Mouse (Mus musculus): ENCODE data around the gene Trappc6b. TPM values are rescaled to one million over a fixed set of nuclear protein-coding genes. Genes with fewer than 3 reads are reported as not detected.
"Not testable (repeated sequence)": the region's sequence is repeated elsewhere in the genome, so short reads cannot be mapped to it uniquely, and the experiment has no call there.

Trappc6b gene
- total RNA-seq, 2 experiments from 2014 or later, result 64.8 to 67.3 TPM

GRCm38 (mm10) chr12:59058242-59058641 is 3.0 kb downstream of the Trappc6b start:
- DNase-seq (ENCODE audit: low spot score); intact Hi-C loops (cut with DNase I): not testable (repeated sequence)

DNA sequence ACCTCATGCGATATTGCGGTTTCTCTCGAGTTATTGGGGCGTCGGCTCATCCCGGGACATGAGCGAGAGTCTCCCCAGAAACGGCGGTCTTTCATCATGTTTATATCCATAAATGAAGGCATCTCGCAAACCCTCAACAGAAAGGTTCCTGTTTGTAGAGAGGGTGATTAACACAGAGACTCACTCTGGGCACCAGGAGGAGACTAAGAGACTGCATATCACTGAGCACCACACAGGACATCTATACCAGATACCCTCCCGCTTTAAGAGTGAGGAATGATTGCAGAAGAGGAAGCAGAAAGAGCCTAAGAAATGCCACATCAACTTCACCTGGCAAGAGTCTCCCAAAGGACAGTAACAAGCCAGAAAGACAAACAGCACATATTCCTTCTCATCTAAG is 5.0 kb downstream of the Trappc6b start:
- intact Hi-C loops (cut with DNase I), result loop anchor here (2.0 kb wide), 1 partner anchor 41 kb away; no protein-coding TSS in a partner anchor
- DNase-seq (ENCODE audit: low spot score), result no peak

DNA sequence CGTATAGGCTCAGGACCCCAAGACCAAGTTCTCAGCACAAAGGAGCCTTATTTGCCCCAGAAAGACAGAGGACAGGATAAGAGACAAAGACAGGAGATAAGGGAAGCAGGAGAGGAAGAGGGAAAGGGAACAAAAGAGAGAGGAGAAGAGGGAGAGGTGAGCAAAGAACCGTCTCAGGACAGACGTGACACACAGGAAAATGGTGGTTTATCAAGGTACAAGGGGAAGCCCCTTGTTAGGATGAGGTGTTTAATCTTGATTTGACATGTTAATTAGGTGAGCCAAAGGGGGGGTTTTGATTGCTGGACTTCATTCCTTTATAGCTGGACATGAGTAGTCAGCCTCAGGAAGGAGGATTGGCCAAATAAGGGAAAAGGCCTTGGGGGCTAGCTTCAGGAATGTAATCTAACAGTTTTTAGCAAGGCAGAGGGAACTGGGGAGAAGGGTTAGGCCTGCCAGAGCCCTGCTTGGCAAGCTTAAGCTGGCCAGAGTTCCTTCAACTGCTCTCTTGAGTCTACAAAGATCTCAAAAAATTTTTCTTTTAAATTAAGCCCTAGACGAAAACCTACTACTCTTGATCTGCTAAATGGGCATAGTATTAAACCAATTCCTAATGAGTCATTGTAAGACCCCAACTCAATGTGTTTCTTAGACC is 5.9 kb downstream of the Trappc6b start:
- DNase-seq (ENCODE audit: low spot score), result no peak
- intact Hi-C loops (cut with DNase I), result no loop called here

GRCm38 (mm10) chr12:59053976-59054375 is 7.3 kb downstream of the Trappc6b start:
- DNase-seq (ENCODE audit: low spot score), result no peak
- intact Hi-C loops (cut with DNase I), result no loop called here

- no peak for DNase-seq (ENCODE audit: low spot score)
- intact Hi-C loops (cut with DNase I), result no loop called here
Measured at GRCm38 (mm10) chr12:59053166-59053565, 8.1 kb downstream of the Trappc6b start.

- no peak for DNase-seq (ENCODE audit: low spot score)
- intact Hi-C loops (cut with DNase I), result no loop called here
Measured at GRCm38 (mm10) chr12:59052470-59052869, 8.8 kb downstream of the Trappc6b start.

GRCm38 (mm10) chr12:59040851-59041250 is 20.4 kb downstream of the Trappc6b start:
- intact Hi-C loops (cut with DNase I), result no loop called here
- DNase-seq (ENCODE audit: low spot score), result no peak

- intact Hi-C loops (cut with DNase I), result no loop called here
- peak; percentile 2 for DNase-seq (ENCODE audit: low spot score)
Measured at GRCm38 (mm10) chr12:59039971-59040844, 21.1 kb downstream of the Trappc6b start.

DNA sequence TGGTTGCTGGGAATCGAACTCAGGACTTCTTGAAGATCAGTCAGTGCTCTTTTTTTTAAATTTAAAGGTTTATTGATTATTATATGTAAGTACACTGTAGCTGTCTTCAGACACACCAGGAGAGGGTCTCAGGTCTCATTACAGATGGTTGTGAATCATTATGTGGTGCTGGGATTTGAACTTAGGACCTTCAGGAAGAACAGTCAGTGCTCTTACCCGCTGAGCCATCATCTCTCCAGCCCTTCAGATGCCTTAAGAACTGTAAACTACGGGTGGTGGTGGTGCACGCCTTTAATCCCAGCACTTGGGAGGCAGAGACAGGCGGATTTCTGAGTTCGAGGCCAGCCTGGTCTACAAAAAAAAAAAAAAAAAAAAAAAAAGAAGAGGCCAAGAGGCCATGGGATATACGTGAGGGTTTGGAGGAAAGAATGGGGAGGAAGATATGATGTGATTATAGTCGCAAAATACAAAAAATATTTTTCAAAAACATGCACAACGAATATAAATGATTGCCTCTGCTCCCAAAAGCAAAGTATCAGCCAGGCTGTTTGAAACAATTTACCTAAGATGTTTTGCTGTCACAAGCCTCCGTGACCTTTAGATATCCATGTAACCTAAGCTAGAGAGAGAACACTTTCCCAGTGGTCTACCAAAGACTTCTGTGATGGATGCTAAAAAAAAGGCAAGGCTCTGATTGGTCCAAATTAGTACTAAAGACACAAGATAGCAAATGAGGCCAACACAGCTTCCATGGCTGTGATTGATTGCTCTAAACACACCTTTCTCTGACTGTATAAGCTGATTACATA is 21.9 kb downstream of the Trappc6b start:
- intact Hi-C loops (cut with DNase I), result no loop called here
- no peak for DNase-seq (ENCODE audit: low spot score)

- no peak for DNase-seq (ENCODE audit: low spot score)
Measured at GRCm38 (mm10) chr12:59032101-59032500, 29.2 kb downstream of the Trappc6b start.

GRCm38 (mm10) chr12:59021306-59021705 is 40.0 kb downstream of the Trappc6b start:
- intact Hi-C loops (cut with DNase I), result no loop called here

More at GRCm38 (mm10) chr12:59032101-59032500, 29.2 kb downstream of the Trappc6b start:
- intact Hi-C loops (cut with DNase I), result no loop called here

DNA sequence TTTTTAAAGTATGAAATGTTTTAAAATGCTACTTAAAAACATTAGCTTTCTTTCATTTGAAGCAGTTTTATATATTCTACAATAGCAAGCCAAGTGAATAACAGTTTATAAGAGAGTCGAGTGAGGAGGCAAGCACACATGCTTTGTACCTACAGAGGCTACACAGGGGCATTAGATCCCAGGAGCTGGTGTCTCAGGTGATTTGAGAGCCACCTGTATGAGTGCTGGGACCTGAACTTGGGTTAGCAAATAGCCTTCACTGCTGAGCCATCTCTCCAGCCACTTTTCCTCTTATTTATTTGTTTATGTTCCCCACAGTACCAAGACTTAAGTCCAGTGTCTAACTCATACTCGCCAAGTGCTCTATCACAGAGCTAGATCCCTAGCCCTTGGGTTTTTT is 41.4 kb downstream of the Trappc6b start:
- intact Hi-C loops (cut with DNase I), result no loop called here
- no peak for DNase-seq (ENCODE audit: low spot score)

More at GRCm38 (mm10) chr12:59021306-59021705, 40.0 kb downstream of the Trappc6b start:
- no peak for DNase-seq (ENCODE audit: low spot score)

DNA sequence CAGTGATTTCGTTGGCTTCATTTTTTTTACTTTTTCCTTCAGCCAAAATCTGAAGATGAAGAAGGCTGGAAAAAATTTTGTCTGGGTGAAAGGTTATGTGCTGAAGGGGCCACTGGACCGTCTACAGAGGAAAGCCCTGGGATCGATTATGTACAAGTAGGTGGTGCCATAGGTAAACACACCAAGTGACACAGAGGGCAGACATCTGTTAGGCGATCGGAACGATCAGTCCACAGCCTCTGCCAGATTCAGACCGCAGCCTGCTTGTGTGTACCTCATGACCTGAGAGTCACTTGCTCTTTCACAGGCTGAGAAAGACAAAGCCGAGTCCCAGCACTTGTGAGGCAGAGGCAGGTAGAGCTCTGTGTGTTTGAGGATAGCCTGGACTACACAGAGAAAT is 43.3 kb downstream of the Trappc6b start:
- intact Hi-C loops (cut with DNase I), result no loop called here
- DNase-seq (ENCODE audit: low spot score), result no peak

DNA sequence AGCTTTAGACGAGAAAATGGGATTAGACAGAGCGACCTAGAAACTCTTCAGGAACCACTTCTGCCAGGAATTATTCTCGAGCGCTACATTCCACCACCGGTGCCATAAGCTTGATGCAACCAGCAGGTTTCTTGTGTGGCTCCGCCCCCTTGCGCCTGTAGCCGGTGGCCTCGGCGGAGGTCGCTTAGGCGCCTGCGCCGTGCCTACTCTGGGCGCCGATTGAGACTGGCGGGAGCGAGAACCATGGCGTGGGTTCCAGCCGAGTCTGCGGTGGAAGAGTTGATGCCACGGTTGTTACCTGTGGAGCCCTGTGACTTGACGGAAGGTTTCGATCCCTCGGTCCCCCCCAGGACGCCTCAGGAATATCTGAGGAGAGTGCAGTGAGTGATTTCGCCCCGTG is 48.0 kb downstream of the Trappc6b start, which contains the start of gene Gemin2:
Gemin2 (plus strand) TSS at position 160 of the 400 bp plus-strand sequence.
- intact Hi-C loops (cut with DNase I), result loop anchor here (2.0 kb wide), 1 partner anchor 118 kb away; no protein-coding TSS in a partner anchor
- peak; percentile 87 for DNase-seq (ENCODE audit: low spot score)

DNA sequence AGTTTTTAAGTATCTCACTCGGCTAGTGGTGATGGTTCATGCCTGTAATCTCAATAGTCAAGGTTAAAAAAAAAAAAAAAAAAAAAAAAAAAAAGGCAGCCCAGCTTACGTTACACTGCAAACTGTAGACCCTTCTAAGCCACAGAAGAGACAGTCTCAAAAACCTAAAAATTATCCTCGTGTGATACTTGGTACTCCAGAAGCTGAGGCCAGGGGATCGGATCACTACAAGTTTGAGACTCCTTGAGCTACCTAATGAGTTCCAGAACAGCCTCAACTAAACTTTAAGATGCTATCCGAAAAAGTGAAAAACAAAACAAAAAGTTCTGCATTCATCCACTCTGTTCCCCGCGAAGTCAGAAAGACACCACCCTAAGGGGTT is 48.6 kb downstream of the Trappc6b start:
- intact Hi-C loops (cut with DNase I), result loop anchor here (2.0 kb wide), 1 partner anchor 118 kb away; no protein-coding TSS in a partner anchor
- no peak for DNase-seq (ENCODE audit: low spot score)

DNA sequence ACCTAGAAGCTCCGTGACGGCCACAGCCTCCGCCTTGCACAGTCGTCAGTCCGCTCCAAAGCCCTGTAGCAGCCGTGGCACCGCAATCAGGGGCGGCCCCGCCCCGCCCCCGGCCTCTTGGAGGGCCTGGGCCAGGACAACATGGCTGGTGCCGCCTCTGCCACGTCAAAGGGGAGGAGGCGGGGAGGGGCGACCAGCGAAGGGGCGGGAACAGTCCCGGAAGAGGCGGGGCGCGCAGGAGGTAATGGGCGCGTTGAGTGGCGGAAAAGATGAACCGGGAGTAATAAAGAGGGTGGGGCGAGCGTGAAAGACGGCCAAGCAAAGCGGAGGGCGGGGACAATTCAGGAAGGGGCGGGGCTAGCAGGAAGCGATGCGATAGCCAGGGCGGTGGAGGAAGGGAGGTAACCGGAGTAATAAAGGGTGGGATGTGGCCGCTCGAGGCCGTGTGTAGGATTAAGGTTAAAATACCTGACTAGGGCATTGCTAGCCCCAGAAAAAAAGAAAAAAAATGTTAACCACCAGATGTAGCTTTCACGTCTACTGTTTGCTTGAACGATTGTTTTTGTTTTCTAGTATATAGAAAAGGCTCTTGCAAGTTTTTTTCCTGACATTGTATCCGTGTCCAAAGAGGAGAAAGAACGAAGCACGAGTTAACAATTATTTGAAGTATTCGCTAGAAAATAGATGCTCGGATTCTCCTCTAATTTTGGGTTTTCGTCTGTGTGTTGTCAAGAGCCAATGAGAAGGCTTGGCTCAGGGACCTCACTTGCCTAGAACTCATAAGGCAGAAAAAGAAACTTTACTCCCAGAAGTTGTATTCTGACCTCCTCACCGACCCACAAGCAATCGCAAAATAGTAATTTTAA is 49.2 kb downstream of the Trappc6b start, which contains the start of gene Sec23a:
Sec23a (minus strand) TSS at position 174 of the 866 bp plus-strand sequence.
- intact Hi-C loops (cut with DNase I), result loop anchor here (2.0 kb wide), 1 partner anchor 119 kb away; no protein-coding TSS in a partner anchor
- peak; percentile 98 for DNase-seq (ENCODE audit: low spot score)

DNA sequence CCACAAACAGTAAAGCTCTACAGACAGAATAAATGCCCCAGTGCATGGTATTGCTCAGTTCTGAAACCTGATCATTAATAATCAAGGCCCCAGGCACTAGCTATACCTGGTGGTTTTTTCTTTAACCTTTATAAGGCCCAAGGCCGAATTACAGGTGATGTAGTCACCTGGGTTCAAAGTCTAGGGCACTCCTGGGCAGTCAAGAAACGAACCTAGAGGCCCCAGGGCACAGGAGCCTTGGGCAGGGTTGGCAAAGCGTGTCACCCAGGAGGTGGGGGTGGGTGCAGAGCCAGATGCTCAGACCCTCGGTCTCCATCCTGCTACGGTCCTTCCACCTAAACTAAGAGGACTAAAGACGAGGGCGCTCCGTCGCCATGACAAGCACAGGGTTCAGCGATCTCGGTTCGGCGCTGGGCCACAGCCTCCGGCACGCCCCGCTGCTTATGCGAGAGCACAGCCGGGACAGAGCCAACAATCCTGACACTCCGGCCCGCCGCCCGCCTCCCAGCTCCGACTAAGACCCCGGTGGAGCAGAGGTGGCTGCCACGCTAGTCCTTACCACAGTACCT is 49.9 kb downstream of the Trappc6b start:
- DNase-seq (ENCODE audit: low spot score), result no peak
- intact Hi-C loops (cut with DNase I), result no loop called here

DNA sequence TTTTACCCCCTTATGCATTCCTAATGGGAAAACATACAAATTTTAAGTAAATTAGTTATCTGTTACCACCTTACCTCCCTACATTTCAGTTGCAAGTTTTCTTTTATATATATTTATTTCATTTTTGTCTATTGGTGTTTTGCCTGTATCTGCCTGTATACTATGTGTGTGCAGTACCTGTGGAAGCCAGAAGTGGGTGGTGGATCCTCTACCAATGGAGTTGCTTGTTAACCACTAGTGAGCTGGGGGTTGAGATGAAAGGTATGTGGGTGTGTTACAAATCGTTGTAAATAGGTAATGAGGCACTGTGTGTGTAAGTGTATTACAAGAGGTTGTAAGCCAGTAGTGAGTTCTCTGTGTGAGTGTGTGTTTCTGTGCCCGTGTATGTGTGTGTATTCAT is 50.8 kb downstream of the Trappc6b start:
- DNase-seq (ENCODE audit: low spot score), result no peak
- intact Hi-C loops (cut with DNase I), result no loop called here
